Mouse (Mus musculus) cerebellum, adult 9-11 months (tissue): ENCODE measurements around the gene Atrip.

ENCODE experiments used
- DNase-seq: peaks from one replicate; pipeline ENCODE4 v3.0.0; 2022

Atrip gene

GRCm38 (mm10) chr9:109097291-109097690 is 23.4 kb upstream of the Atrip start:
- no peak for DNase-seq

GRCm38 (mm10) chr9:109096856-109097255 is 22.9 kb upstream of the Atrip start:
- DNase-seq, result no peak

DNA sequence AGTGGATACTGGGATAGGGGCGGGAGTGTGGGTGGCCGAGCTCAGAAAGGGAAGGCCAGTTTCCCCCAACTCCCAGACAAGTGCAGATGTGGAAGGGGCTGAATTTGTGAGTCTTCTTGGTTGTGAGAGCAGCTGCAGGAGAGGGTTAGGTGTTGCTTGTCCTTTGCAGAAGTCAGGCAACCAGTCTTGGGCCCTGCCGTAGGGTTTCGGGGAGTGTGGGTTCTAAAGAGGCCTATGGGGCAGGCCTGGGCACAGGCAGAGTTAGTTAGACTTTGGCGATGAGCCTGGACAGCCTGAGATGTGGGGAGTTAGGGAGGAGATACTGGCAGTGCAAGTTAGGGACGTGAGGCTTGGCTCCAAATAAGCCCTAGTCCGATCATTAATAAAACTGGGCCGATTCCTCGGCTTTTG is 22.3 kb upstream of the Atrip start:
- peak; percentile 42 for DNase-seq

DNA sequence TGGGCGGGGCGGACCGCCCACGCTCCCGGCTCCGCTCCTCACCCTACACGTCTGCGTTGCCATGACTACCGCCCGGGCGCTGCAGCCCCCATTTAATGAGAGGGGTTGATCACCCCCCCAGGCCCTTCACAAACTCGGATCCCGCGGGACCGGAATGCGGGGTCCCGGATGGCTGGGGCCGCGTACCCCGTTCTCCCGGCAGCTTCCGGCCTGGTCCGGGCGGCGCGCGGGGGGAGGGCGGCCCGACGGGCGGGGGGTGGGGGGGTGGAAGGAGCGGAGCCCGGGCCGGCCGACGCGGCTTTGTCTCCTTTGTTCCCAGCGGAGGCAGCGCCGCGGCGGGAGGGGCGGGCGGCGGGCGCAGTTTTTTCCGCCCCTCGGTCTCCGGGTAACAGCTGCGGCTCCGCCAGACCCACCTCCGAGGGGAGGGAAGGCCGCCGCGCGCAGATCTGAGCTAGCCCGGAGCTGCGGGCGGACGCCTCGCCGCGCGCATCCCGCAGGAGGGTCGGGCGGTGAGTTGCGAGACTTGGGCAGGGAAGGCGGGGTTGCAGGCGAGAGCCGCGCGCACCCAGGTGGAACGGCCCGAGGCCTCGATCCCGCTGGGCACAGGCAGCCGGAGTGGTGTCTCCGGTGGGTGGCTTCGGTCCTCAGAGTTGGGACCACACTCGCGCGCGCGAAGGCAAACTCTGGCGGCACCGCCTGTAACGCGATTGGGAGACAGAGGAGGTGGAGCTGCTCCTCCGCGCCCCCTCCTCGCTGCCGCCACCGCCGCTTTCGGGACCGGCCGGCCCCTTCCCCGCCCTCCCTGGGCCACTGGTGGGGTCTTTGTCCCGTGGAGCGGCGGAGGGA is 21.4 kb upstream of the Atrip start, which contains the start of gene Plxnb1:
TSS of gene Plxnb1 (plus strand) at position 253 of the 846 bp plus-strand sequence.
- DNase-seq, result peak; percentile 65

GRCm38 (mm10) chr9:109094553-109095136 is 20.7 kb upstream of the Atrip start:
- DNase-seq, result no peak

DNA sequence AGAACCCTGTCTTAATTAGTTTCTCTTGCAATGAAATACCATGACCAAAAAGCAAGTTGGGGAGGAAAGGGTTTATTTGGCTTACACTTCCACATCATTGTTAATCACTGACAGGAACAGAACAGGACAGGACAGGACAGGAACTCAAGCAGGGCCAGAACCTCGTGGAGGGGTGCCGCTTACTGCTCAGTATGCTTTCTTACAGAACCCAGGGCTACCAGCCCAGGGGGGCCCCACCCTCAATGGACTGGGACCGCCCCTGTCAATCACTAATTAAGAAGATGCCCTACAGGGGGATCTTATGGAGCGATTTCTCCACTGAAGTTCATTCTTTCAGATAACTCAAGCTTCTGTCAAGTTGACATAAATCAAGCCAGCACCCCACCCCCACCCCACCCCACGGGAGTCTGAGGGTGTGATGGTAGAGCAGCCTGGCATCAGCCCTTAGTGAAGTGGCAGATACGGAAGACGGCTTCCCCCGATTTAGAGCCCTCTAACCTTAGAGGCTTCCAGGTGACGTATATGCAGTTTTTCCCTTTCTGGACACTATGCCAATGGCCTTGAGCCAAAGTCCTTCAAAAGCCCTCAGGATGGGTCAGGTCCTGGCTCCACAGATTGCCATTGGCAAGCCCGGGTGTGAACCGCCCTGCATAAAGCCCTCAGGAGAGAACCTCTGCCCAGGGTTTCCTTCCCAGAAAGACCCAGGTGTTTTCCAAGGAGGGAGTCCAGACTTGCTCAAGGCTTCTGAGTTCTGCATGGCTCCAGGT is 20.0 kb upstream of the Atrip start:
- DNase-seq, result no peak

DNA sequence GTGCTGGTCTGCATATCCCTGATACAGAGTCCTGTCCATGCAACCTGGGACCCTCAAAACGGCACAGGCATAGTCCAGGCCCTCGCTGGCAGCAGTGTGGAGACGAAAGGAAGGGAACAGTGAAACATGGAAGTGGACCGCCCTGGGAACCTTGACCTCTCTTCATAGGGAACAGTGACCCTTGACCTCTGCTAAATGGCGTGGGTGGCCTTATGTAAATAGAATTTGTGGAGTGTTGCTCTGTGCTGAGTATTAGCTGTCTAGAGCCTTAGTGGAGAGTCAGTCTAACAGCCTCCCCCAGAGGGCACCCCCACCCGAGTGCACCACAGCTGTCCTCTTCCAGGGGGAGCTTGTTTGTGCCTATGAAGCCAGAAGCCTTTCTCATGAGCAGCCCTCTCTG is 18.9 kb upstream of the Atrip start:
- no peak for DNase-seq

DNA sequence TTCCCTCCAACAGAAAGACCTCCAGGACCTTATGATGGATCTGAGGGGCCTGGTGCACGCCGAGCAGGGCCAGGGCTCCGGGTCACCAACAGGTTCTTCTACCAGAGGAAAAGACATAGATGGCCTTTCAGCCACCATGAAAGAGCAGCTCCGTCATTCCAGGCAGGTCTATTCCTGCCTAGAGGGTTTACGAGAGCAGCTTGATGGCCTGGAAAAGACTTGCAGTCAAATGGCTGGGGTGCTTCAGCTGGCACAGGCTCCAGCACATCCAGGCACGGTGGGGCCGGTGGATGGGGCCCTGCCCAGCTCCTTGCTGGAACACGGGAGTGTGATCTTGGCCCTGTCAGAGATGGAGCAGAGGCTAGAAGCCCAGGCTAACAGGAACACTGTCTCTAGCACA is 17.9 kb upstream of the Atrip start:
- no peak for DNase-seq

DNA sequence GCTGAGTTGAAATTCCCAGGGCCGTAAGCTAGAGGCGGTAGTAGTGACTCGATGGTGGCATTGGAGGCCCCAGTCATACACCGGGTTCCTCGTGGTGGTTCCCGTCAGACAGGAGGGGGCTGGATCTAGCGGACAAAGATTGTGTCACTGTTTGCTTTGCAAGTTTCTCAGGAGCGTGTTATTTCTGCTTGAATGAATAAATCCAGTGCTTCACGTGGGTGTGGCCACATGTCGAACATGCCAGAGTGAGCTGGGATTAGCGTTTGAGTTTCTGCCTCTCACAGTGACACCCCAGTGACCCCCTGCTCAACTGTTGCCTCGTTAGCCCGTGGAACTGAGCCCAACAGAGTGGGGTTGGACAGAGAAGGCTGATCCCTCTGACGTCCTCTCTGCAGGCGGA is 16.5 kb upstream of the Atrip start:
- no peak for DNase-seq

- peak; percentile 49 for DNase-seq
Measured at GRCm38 (mm10) chr9:109087987-109088386, 14.1 kb upstream of the Atrip start.

- DNase-seq, result no peak
Measured at GRCm38 (mm10) chr9:109084922-109085321, 11.0 kb upstream of the Atrip start.

DNA sequence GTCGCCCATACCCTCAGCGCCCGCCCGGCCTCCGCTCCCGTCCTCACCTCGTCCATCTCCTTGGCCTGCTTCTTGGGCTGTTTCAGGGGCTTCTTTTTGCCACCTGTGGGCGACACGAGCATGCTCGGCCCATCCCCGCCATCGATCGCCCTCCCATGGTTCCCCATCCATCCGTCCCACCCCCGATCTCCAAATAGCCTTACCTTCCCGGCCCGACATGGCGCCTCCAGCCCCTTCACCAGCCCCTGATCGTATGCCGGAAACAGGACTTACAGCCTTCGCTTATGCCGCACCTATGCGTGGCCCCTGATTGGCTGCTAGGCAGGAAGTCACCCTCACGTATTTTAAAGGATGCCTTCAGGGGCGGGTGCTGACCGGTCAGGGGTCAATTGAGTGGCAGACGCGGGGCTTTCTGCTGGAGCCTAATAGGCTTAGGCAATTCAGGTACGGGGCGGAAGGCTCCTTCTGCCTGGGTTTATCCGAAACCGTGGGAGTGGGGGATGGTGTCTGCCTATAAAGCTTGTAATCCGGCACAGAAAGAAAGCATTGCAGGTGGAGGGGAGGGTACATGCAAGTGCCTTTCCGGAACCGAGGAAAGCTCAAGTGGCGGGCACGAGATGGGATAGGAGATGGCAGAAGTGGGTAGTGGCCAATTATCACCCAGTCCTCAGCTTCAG is 8.3 kb upstream of the Atrip start, which contains the start of the genes Ccdc51 and Tma7:
TSS of gene Ccdc51 (plus strand) at position 370 of the 677 bp plus-strand sequence.
TSS of gene Tma7 (minus strand) at position 464 of the 677 bp plus-strand sequence.
- peak; percentile 89 for DNase-seq

- DNase-seq, result no peak
Measured at GRCm38 (mm10) chr9:109081749-109082123, 7.8 kb upstream of the Atrip start.

DNA sequence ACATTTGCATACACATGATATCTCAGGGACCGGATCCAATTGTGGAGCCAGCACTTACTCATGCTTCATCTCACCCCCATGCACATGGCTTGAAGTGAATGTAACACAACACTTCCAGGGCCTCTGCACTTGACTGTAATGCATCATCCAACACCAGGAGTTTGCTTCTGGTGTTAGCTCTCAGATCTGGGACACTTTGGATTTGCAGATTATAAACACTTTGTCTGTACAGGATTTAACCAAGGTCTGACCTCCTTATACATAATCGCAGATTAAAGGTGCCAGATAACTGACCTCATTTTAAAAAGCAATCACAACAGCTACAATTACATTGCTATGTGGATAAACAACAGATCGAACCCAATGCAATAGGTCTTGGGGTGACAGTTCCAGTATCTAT is 6.6 kb upstream of the Atrip start:
- DNase-seq, result no peak

- no peak for DNase-seq
Measured at GRCm38 (mm10) chr9:109068095-109068735, 5.7 kb downstream of the Atrip start.

- no peak for DNase-seq
Measured at GRCm38 (mm10) chr9:109060898-109061295, 13.0 kb downstream of the Atrip start.

DNA sequence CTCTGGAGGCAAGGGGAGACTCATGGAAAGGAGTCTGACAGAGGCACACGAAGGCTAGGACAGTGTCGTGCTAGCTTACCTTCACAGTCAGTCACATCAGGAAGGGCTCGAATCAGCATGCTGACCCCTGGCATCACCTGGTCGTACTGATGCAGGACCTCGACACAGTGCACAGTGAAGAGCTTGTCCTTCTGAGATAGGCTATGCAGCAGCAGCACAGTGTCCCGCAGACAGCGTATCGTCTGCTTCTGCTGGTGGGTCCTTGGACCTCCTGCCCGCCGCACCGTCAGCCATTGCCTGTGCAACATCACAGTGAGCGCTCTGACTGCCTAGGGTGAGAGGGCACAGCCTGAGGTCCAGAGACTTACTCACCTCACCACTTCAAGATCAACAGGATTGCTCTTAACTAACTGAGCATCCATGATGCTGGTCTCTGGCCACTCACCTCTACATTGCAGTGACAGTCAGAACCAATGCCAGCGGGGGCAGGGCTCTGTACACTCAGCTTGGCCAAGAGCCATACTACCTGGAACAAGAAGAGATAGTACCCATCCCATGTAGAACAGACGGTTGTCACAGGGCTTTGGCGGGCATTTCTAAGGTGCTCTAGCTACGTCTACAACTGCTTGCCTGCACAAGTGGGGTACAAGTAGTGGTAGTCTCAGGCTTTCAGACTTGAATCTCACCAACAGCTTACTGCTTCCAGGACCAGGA is 13.6 kb downstream of the Atrip start:
- DNase-seq, result peak; percentile 53

- DNase-seq, result peak; percentile 87
Measured at GRCm38 (mm10) chr9:109059136-109059903, 14.6 kb downstream of the Atrip start, which contains the start of gene Trex1. Trex1 (minus strand) TSS chr9:109059734.

- no peak for DNase-seq
Measured at GRCm38 (mm10) chr9:109058006-109058765, 15.7 kb downstream of the Atrip start.

DNA sequence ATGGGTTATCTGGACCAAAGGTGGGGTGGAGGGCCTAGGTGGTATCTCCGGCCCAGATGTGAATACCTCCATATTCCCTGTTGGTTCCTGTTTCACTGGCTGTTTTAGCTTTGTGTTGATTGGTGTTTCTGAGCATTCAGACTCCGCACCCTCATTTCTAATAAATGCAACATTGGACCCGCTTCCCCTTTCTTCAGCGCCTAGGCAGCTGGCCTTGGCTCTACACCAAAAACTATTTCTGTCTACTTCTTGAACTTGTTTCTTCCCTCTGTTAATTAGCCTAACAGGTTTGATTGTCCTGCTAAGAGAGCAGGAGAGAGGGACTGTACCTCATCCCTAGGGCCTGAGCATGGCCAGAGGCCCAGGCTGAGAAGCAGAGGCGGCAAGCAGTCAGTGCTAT is 16.4 kb downstream of the Atrip start:
- DNase-seq, result no peak
